In the genomic region with DNA sequence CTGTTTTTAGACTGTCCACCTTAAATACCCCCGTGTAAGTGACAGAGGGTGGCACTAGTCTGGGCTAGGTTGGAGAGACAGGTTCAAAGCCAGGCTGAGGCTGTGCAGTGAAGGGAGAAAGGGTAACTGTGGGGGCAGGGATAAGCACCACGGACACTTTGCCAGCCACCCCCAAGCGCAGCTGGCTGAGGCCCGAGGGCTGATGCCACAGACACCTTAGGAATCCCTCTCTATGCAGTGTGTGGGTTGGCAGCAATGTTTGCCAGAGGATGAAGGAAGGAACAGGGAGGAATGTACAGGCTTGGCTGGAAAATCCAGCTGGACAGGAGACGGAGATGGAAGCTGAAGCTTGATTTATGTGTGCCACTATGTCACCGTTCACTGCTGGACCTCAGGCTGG, we compare ENCODE assay signal across 23 mouse cellular contexts.
DNase-seq lines count a peak whose midpoint lies in the region; ATAC-seq lines count a peak whose summit lies in the region.
"Had no signal": no experiment of that assay in that cellular context is flagged by ENCODE, and none has a peak within 500 bp of the region (broad histone marks: within the 10 kb centered on the region; RNA-seq: fewer than 3 reads in every experiment).

No protein-coding gene starts in this region.

- 57% methylated on average over 6 of the region's 6 CpGs for WGBS in kidney, embryonic 16.5 days
- WGBS in kidney, embryonic 14.5 days: 61% methylated on average over 6 of the region's 6 CpGs
- WGBS in liver, embryonic 12.5 days (ENCODE audit: insufficient replicate concordance): 72% methylated on average over 6 of the region's 6 CpGs

- H3K4me3 ChIP-seq in kidney, embryonic 16.5 days (ENCODE audit: low read length): no peak overlapping the region
- H3K4me3 ChIP-seq in kidney, embryonic 14.5 days (ENCODE audit: low read length): no peak overlapping the region
- H3K4me3 ChIP-seq in liver, embryonic 12.5 days: no peak overlapping the region
- H3K4me3 ChIP-seq: embryonic facial prominence, embryonic 13.5 days; forebrain, embryonic 12.5 days; heart, adult 2 months; heart, embryonic 12.5 days; hindbrain, embryonic 10.5 days had no signal

- no peaks in the 10 kb centered on the region for H3K9me3 ChIP-seq in kidney, embryonic 16.5 days (ENCODE audit: low read length)
- H3K9me3 ChIP-seq in kidney, embryonic 14.5 days (ENCODE audit: control insufficient read depth, low read length): no peaks in the 10 kb centered on the region
- H3K9me3 ChIP-seq in liver, embryonic 12.5 days (replicated peaks): no peaks in the 10 kb centered on the region
- H3K9me3 ChIP-seq: embryonic facial prominence, embryonic 13.5 days; forebrain, embryonic 12.5 days; G1E; heart, embryonic 12.5 days; hindbrain, embryonic 10.5 days had no signal

- no peaks in the 10 kb centered on the region for H3K4me1 ChIP-seq in kidney, embryonic 16.5 days (ENCODE audit: insufficient read depth, low read length)
- H3K4me1 ChIP-seq in kidney, embryonic 14.5 days (ENCODE audit: control insufficient read depth, insufficient read depth, low read length): 0 out of 2 replicates have a peak, but pooled peaks cover 6% of the 10 kb centered on the region
- H3K4me1 ChIP-seq in liver, embryonic 12.5 days: no peaks in the 10 kb centered on the region
- H3K4me1 ChIP-seq: embryonic facial prominence, embryonic 13.5 days; forebrain, embryonic 12.5 days; heart, embryonic 12.5 days had no signal

- H3K36me3 ChIP-seq in kidney, embryonic 16.5 days (ENCODE audit: insufficient read depth, low read length): no peaks in the 10 kb centered on the region
- H3K36me3 ChIP-seq in kidney, embryonic 14.5 days (ENCODE audit: control insufficient read depth, insufficient read depth, low read length): no peaks in the 10 kb centered on the region
- H3K36me3 ChIP-seq in liver, embryonic 12.5 days: no peaks in the 10 kb centered on the region
- H3K36me3 ChIP-seq: embryonic facial prominence, embryonic 13.5 days; forebrain, embryonic 12.5 days; G1E; heart, embryonic 12.5 days; hindbrain, embryonic 10.5 days had no signal

- DNase-seq in urinary bladder, postnatal 14 days (ENCODE audit: low spot score): peak; percentile 16
- no peak for DNase-seq in urinary bladder, postnatal 25 days (ENCODE audit: low spot score)
- peak; percentile 60 for DNase-seq in gonadal fat pad, adult 2 months (ENCODE audit: low read depth)
- no peak for DNase-seq in T-cell, adult 2 months (ENCODE audit: low spot score)
- DNase-seq: adrenal gland, adult 2 months; B cell, adult 2 months; cerebellum, adult 18-20 months; cerebellum, adult 9-11 months; cerebellum, postnatal 36 days; forebrain, postnatal 0 days; gastrocnemius, postnatal 36 days; heart, adult 2 months had no signal

- ATAC-seq in kidney, embryonic 16.5 days (ENCODE audit: low FRiP score, low TSS enrichment): 0 out of 2 replicates have a peak, but pooled peaks have one; percentile 37
- no peak for ATAC-seq in kidney, embryonic 14.5 days (ENCODE audit: low FRiP score, low TSS enrichment)
- no peak for ATAC-seq in liver, embryonic 12.5 days
- ATAC-seq: CD4-positive, CD25-positive, alpha-beta regulatory T cell, adult 4 months; forebrain, postnatal 0 days; inflammation-experienced regulatory T-cells, adult 6 months had no signal

- H3K27ac ChIP-seq in kidney, embryonic 16.5 days (ENCODE audit: low read length): no peak overlapping the region
- H3K27ac ChIP-seq in kidney, embryonic 14.5 days (ENCODE audit: low read depth, low read length): no peak overlapping the region
- no peak overlapping the region for H3K27ac ChIP-seq in liver, embryonic 12.5 days
- H3K27ac ChIP-seq: embryonic facial prominence, embryonic 13.5 days; forebrain, embryonic 12.5 days; heart, adult 2 months; hindbrain, embryonic 14.5 days had no signal

- no peak overlapping the region for H3K4me2 ChIP-seq in kidney, embryonic 16.5 days (replicated peaks; ENCODE audit: low read depth, low read length)
- no peak overlapping the region for H3K4me2 ChIP-seq in kidney, embryonic 14.5 days (replicated peaks; ENCODE audit: low read depth, low read length)
- no peak overlapping the region for H3K4me2 ChIP-seq in liver, embryonic 12.5 days
- H3K4me2 ChIP-seq: embryonic facial prominence, embryonic 13.5 days; forebrain, embryonic 12.5 days; heart, embryonic 12.5 days; hindbrain, embryonic 14.5 days had no signal

- H3K27me3 ChIP-seq in kidney, embryonic 16.5 days (ENCODE audit: insufficient read depth, low read length): no peaks in the 10 kb centered on the region
- no peaks in the 10 kb centered on the region for H3K27me3 ChIP-seq in kidney, embryonic 14.5 days (ENCODE audit: control insufficient read depth, insufficient read depth, low read length)
- no peaks in the 10 kb centered on the region for H3K27me3 ChIP-seq in liver, embryonic 12.5 days (replicated peaks)
- H3K27me3 ChIP-seq: embryonic facial prominence, embryonic 13.5 days had no signal

- H3K9ac ChIP-seq in kidney, embryonic 16.5 days (replicated peaks; ENCODE audit: low read length): no peak overlapping the region
- H3K9ac ChIP-seq in kidney, embryonic 14.5 days (ENCODE audit: low read depth, low read length): no peak overlapping the region
- no peak overlapping the region for H3K9ac ChIP-seq in liver, embryonic 12.5 days
- H3K9ac ChIP-seq: embryonic facial prominence, embryonic 13.5 days; forebrain, embryonic 12.5 days; forebrain, postnatal 0 days; heart, embryonic 12.5 days; hindbrain, embryonic 14.5 days had no signal

Comparison
In these comparisons a context has a peak if more than half of its experiments do, and no peak if none do; other contexts are left out.
1. DNase-seq: peak in urinary bladder, postnatal 14 days (single experiment) and gonadal fat pad, adult 2 months (single experiment); none in urinary bladder, postnatal 25 days (single experiment) and T-cell, adult 2 months (single experiment).